Mouse (Mus musculus) neural tube, embryonic 14.5 days (tissue): ENCODE measurements around the gene Arsk. TPM values are rescaled to one million over a fixed set of nuclear protein-coding genes. Genes with fewer than 3 reads are reported as not detected.

ENCODE experiments used
- ATAC-seq: fragments of 200-750 bp; cut with Nextera tagmentation; 2 replicates; pipeline ENCODE4 v1.8.0; 2017; ENCODE audit warnings: low read depth, mild to moderate bottlenecking, moderate TSS enrichment, moderate library complexity
- H3K27ac ChIP-seq: fragments of 300-500 bp; sonication (generic); 2 replicates; pipeline ENCODE4 v1.5.1; 2014; ENCODE audit warnings: low read depth, mild to moderate bottlenecking, control low read depth, low read length, moderate library complexity, mixed read lengths
- H3K27me3 ChIP-seq: fragments of 300-500 bp; sonication (generic); 2 replicates; pipeline ENCODE4 v1.6.1; 2014; ENCODE audit warnings: low read length; ENCODE audit not compliant: control insufficient read depth, insufficient read depth
- H3K36me3 ChIP-seq: fragments of 300-500 bp; sonication (generic); 2 replicates; pipeline ENCODE4 v1.6.1; 2014; ENCODE audit warnings: low read length, mixed read lengths; ENCODE audit not compliant: control insufficient read depth, insufficient read depth
- H3K4me1 ChIP-seq: fragments of 300-500 bp; sonication (generic); 2 replicates; pipeline ENCODE4 v1.6.1; 2014; ENCODE audit warnings: low read length; ENCODE audit not compliant: control insufficient read depth, insufficient read depth
- H3K4me2 ChIP-seq: fragments of 300-500 bp; sonication (generic); 2 replicates; pipeline ENCODE4 v1.6.1; 2014; ENCODE audit warnings: mild to moderate bottlenecking, low read depth, low read length, control low read depth
- H3K4me3 ChIP-seq: fragments of 300-500 bp; sonication (generic); 2 replicates; pipeline ENCODE4 v1.5.1; 2014; ENCODE audit warnings: low read depth, low read length, control low read depth, mixed read lengths
- H3K9ac ChIP-seq: fragments of 300-500 bp; sonication (generic); replicated peaks from 2 replicates; pipeline ENCODE4 v1.6.1; 2014; ENCODE audit warnings: low read depth, mild to moderate bottlenecking, control low read depth, low read length, mixed read lengths
- H3K9me3 ChIP-seq: fragments of 300-500 bp; sonication (generic); 2 replicates; pipeline ENCODE4 v1.6.1; 2016; ENCODE audit warnings: low read length; ENCODE audit not compliant: control insufficient read depth
- WGBS: fragments of 180-500 bp; shearing (Covaris S2); extraction: QIAGEN DNeasy Blood & Tissue Kit; methylation state at CpG from one replicate; pipeline ENCODE4 v1.1.7; 2014; 5-methylcytosine and 5-hydroxymethylcytosine counted together
- polyA plus RNA-seq: library from polyadenylated mRNA; unstranded; fragments of >200 nt; fragmentation: Nextera tagmentation; extraction: Ambion mirVana; gene quantifications from 2 replicates; pipeline ENCODE4 v1.2.1, GENCODE M21; 2014

Gene Arsk
- polyA plus RNA-seq, 1 experiment from 2014 or later: 6.9 TPM

- no peaks in the 10 kb centered on the region for H3K27me3 ChIP-seq
- no peak overlapping the region for H3K4me3 ChIP-seq
- no peak overlapping the region for H3K9ac ChIP-seq
- no peaks in the 10 kb centered on the region for H3K36me3 ChIP-seq
- peaks cover 3% of the 10 kb centered on the region; the same call in 1 of the 2 replicates for H3K4me1 ChIP-seq
- no peak overlapping the region for H3K27ac ChIP-seq
- ATAC-seq: no peak
- H3K4me2 ChIP-seq: no peak overlapping the region
- no peaks in the 10 kb centered on the region for H3K9me3 ChIP-seq
- WGBS: 83% methylated on average over 2 of the region's 2 CpGs
These were observed 83.9 kb downstream of the Arsk start for GRCm38 (mm10) chr13:76014511-76014910.

Other genes with a start within 250 kb of the Arsk start
- gene Rhobtb3, start 154.7 kb downstream of the Arsk start, polyA plus RNA-seq: 29.3 and 32.2 TPM in 2 replicates
- gene Spata9, start 131.5 kb downstream of the Arsk start, polyA plus RNA-seq: 2.9 and 3.4 TPM in 2 replicates
- 18.6 and 23.4 TPM in 2 replicates for gene Rfesd, start 79.9 kb downstream of the Arsk start, polyA plus RNA-seq
- 2.6 and 3.0 TPM in 2 replicates for gene Gpr150, start 41.7 kb downstream of the Arsk start, polyA plus RNA-seq
- gene Ttc37, start 74 bp upstream of the Arsk start, polyA plus RNA-seq: 17.2 and 17.9 TPM in 2 replicates
- 0.15 TPM in 1 of 2 replicates, not detected in the other for gene Fam81b, start 206.4 kb upstream of the Arsk start, polyA plus RNA-seq